Mouse (Mus musculus) adipose tissue, adult 10 weeks (tissue): Measurements from ENCODE around the gene Aldh16a1. TPM values are rescaled to one million over a fixed set of nuclear protein-coding genes. Genes with fewer than 3 reads are reported as not detected.

Experiments used
- polyA plus RNA-seq: library from polyadenylated mRNA; stranded (reverse); fragments of 350-450 nt; fragmentation: Illumina TruSeq; extraction: RNeasy Lipid Tissue Mini Kit (QIAGEN cat#74804); gene quantifications from one replicate; pipeline ENCODE4 v1.2.3, GENCODE M21; 2014; ENCODE audit warnings: low read depth, low replicate concordance

Aldh16a1 gene
- polyA plus RNA-seq, result 22.5 TPM

GRCm38 (mm10) chr7:45154096-45154992 is at the start of gene Aldh16a1, which contains the start of gene Pih1d1:
TSS of gene Aldh16a1 (minus strand) at chr7:45154584.
TSS of gene Pih1d1 (plus strand) at chr7:45154303.

GRCm38 (mm10) chr7:45180896-45181477 is 26.6 kb upstream of the Aldh16a1 start, which contains the start of gene Pth2:
TSS of gene Pth2 (plus strand) at chr7:45180995.

GRCm38 (mm10) chr7:45179469-45179868 is 25.1 kb upstream of the Aldh16a1 start, which contains the start of gene Gfy:
TSS of gene Gfy (minus strand) at chr7:45179569.

GRCm38 (mm10) chr7:45163735-45164490 is 9.5 kb upstream of the Aldh16a1 start, which contains the start of gene Slc17a7:
TSS of gene Slc17a7 (plus strand) at chr7:45163949.

GRCm38 (mm10) chr7:45135993-45136567 is 18.3 kb downstream of the Aldh16a1 start, which contains the start of the genes Gm45713 and Flt3l:
TSS of gene Gm45713 (minus strand) at chr7:45136231.
TSS of gene Flt3l (minus strand) at chr7:45136432.

GRCm38 (mm10) chr7:45128624-45129246 is 25.6 kb downstream of the Aldh16a1 start, which contains the start of gene Rpl13a:
TSS of gene Rpl13a (minus strand) at chr7:45128761.

GRCm38 (mm10) chr7:45124224-45125143 is 29.9 kb downstream of the Aldh16a1 start, which contains the start of gene Rps11:
TSS of gene Rps11 (minus strand) at chr7:45124439.

GRCm38 (mm10) chr7:45103652-45104180 is 50.7 kb downstream of the Aldh16a1 start, which contains the start of gene Fcgrt:
TSS of gene Fcgrt (minus strand) at chr7:45103851.

GRCm38 (mm10) chr7:45092048-45092447 is 62.3 kb downstream of the Aldh16a1 start, which contains the start of gene Rcn3:
TSS of gene Rcn3 (minus strand) at chr7:45092221.

Other genes starting within 250 kb of the Aldh16a1 start
- 62.5 TPM for gene Ap2a1, start 225.1 kb downstream of the Aldh16a1 start, polyA plus RNA-seq
- gene Tsks, start 211.4 kb downstream of the Aldh16a1 start, polyA plus RNA-seq, result 12.6 TPM
- 8.7 TPM for gene Cpt1c, start 179.7 kb downstream of the Aldh16a1 start, polyA plus RNA-seq
- gene Prmt1, start 168.0 kb downstream of the Aldh16a1 start, polyA plus RNA-seq, result 132 TPM
- 87.2 TPM for gene Irf3, start 156.9 kb downstream of the Aldh16a1 start, polyA plus RNA-seq
- 18.5 TPM for gene Bcl2l12, start 155.9 kb downstream of the Aldh16a1 start, polyA plus RNA-seq
- 57.7 TPM for gene Scaf1, start 138.2 kb downstream of the Aldh16a1 start, polyA plus RNA-seq
- gene Rras, start 136.6 kb downstream of the Aldh16a1 start, polyA plus RNA-seq, result 131 TPM
- 15.7 TPM for gene Prr12, start 101.7 kb downstream of the Aldh16a1 start, polyA plus RNA-seq
- 43.3 TPM for gene Nosip, start 92.2 kb downstream of the Aldh16a1 start, polyA plus RNA-seq
- gene Prrg2, start 91.9 kb downstream of the Aldh16a1 start, polyA plus RNA-seq, result 40.3 TPM
- gene Rcn3, start 62.4 kb downstream of the Aldh16a1 start, polyA plus RNA-seq, result 67.3 TPM
- gene Fcgrt, start 50.7 kb downstream of the Aldh16a1 start, polyA plus RNA-seq, result 149 TPM
- 1,035 TPM for gene Rps11, start 30.1 kb downstream of the Aldh16a1 start, polyA plus RNA-seq
- gene Rpl13a, start 25.8 kb downstream of the Aldh16a1 start, polyA plus RNA-seq, result 2,139 TPM
- gene Gm45713, start 18.4 kb downstream of the Aldh16a1 start, polyA plus RNA-seq, result not detected
- 23.0 TPM for gene Flt3l, start 18.2 kb downstream of the Aldh16a1 start, polyA plus RNA-seq
- 44.6 TPM for gene Pih1d1, start 281 bp downstream of the Aldh16a1 start, polyA plus RNA-seq
- 0.97 TPM for gene Slc17a7, start 9.4 kb upstream of the Aldh16a1 start, polyA plus RNA-seq
- not detected for gene Gfy, start 25.0 kb upstream of the Aldh16a1 start, polyA plus RNA-seq
- not detected for gene Pth2, start 26.4 kb upstream of the Aldh16a1 start, polyA plus RNA-seq
- 1.5 TPM for gene Ccdc155, start 50.3 kb upstream of the Aldh16a1 start, polyA plus RNA-seq
- gene Dkkl1, start 57.6 kb upstream of the Aldh16a1 start, polyA plus RNA-seq, result 37.0 TPM
- 17.0 TPM for gene Tead2, start 61.2 kb upstream of the Aldh16a1 start, polyA plus RNA-seq
- gene Cd37, start 84.5 kb upstream of the Aldh16a1 start, polyA plus RNA-seq, result 13.6 TPM
- 1.4 TPM for gene Slc6a16, start 86.5 kb upstream of the Aldh16a1 start, polyA plus RNA-seq
- 9.4 TPM for gene Slc6a21, start 122.9 kb upstream of the Aldh16a1 start, polyA plus RNA-seq
- gene Trpm4, start 179.2 kb upstream of the Aldh16a1 start, polyA plus RNA-seq, result 41.0 TPM
- gene Hrc, start 180.7 kb upstream of the Aldh16a1 start, polyA plus RNA-seq, result 0.65 TPM
- gene Ppfia3, start 212.4 kb upstream of the Aldh16a1 start, polyA plus RNA-seq, result 3.5 TPM
- 5.1 TPM for gene Lin7b, start 216.0 kb upstream of the Aldh16a1 start, polyA plus RNA-seq
- gene Snrnp70, start 241.2 kb upstream of the Aldh16a1 start, polyA plus RNA-seq, result 288 TPM